In genomic region chr9:44391466-44391865, GRCm38 (mm10) we compare ENCODE assay signal across 8 mouse cellular contexts. TPM values are rescaled to one million over a fixed set of nuclear protein-coding genes. Genes with fewer than 3 reads are reported as not detected.
DNase-seq lines count a peak whose midpoint lies in the region; ATAC-seq lines count a peak whose summit lies in the region.

No protein-coding gene starts in this region.

- H3K4me1 ChIP-seq in embryonic facial prominence, embryonic 14.5 days (ENCODE audit: control insufficient read depth, insufficient read depth, low read length) = no peaks in the 10 kb centered on the region
- no peaks in the 10 kb centered on the region for H3K4me1 ChIP-seq in hindbrain, embryonic 14.5 days (replicated peaks; ENCODE audit: control insufficient read depth, insufficient read depth, low read length)
- peaks cover 5% of the 10 kb centered on the region for H3K4me1 ChIP-seq in midbrain, embryonic 10.5 days

- H3K4me3 ChIP-seq in embryonic facial prominence, embryonic 14.5 days (ENCODE audit: low read depth, low read length) = no peak overlapping the region
- H3K4me3 ChIP-seq in hindbrain, embryonic 14.5 days (replicated peaks; ENCODE audit: low read length) = no peak overlapping the region
- H3K4me3 ChIP-seq in midbrain, embryonic 10.5 days = no peak overlapping the region

- ATAC-seq in frontal cortex, adult (ENCODE audit: low TSS enrichment) = peak; percentile 51; the same call in 1 of the 2 replicates
- ATAC-seq in embryonic facial prominence, embryonic 14.5 days (ENCODE audit: low read depth) = no peak
- 0 out of 2 replicates have a peak, but pooled peaks have one; percentile 22 for ATAC-seq in hindbrain, embryonic 14.5 days (ENCODE audit: low FRiP score)

- no peak overlapping the region for H3K4me2 ChIP-seq in embryonic facial prominence, embryonic 14.5 days (ENCODE audit: low read depth, low read length)
- no peak overlapping the region for H3K4me2 ChIP-seq in hindbrain, embryonic 14.5 days (replicated peaks)

- WGBS in embryonic facial prominence, embryonic 14.5 days = 36% methylated on average over 4 of the region's 4 CpGs
- 36% methylated on average over 4 of the region's 4 CpGs for WGBS in hindbrain, embryonic 14.5 days
- WGBS in midbrain, embryonic 10.5 days = 47% methylated on average over 4 of the region's 4 CpGs

- no peaks in the 10 kb centered on the region for H3K9me3 ChIP-seq in embryonic facial prominence, embryonic 14.5 days (ENCODE audit: control insufficient read depth, low read length)
- H3K9me3 ChIP-seq in hindbrain, embryonic 14.5 days (ENCODE audit: control insufficient read depth, low read length) = no peaks in the 10 kb centered on the region
- H3K9me3 ChIP-seq in midbrain, embryonic 10.5 days (replicated peaks) = no peaks in the 10 kb centered on the region

- H3K9ac ChIP-seq in embryonic facial prominence, embryonic 14.5 days (ENCODE audit: low read depth, low read length) = no peak overlapping the region
- no peak overlapping the region for H3K9ac ChIP-seq in hindbrain, embryonic 14.5 days

- peaks cover 54% of the 10 kb centered on the region for H3K36me3 ChIP-seq in embryonic facial prominence, embryonic 14.5 days (ENCODE audit: control insufficient read depth, insufficient read depth, low read length)
- peaks cover 60% of the 10 kb centered on the region for H3K36me3 ChIP-seq in hindbrain, embryonic 14.5 days (replicated peaks; ENCODE audit: control insufficient read depth, insufficient read depth)
- peaks cover 66% of the 10 kb centered on the region for H3K36me3 ChIP-seq in midbrain, embryonic 10.5 days

- no peak overlapping the region for H3K27ac ChIP-seq in embryonic facial prominence, embryonic 14.5 days (replicated peaks; ENCODE audit: low read depth, low read length)
- no peak overlapping the region for H3K27ac ChIP-seq in hindbrain, embryonic 14.5 days
- H3K27ac ChIP-seq in midbrain, embryonic 10.5 days (replicated peaks) = no peak overlapping the region

- intact Hi-C loops in left cerebral cortex, postnatal 36 days (cut with DNase I) = loop anchor here (5.0 to 10.0 kb wide), 2 partner anchors 264 to 407 kb away; no protein-coding TSS in a partner anchor

- no peak for DNase-seq in frontal cortex, postnatal 10 days (ENCODE audit: low spot score in 2 of 2)
- DNase-seq in adrenal gland, postnatal 10 days = peak; percentile 86
- DNase-seq in embryonic facial prominence, embryonic 14.5 days (ENCODE audit: low spot score) = peak; percentile 57
- DNase-seq in hindbrain, embryonic 14.5 days (ENCODE audit: low spot score) = peak; percentile 74
- DNase-seq in left cerebral cortex, postnatal 36 days (ENCODE audit: low spot score in 2 of 2) = peak; percentile 33 to 46
- DNase-seq in midbrain, embryonic 10.5 days (ENCODE audit: low spot score) = peak; percentile 68
- peak; percentile 70 to 89 for DNase-seq in spleen, postnatal 10 days (ENCODE audit: low spot score in 2 of 2)

- no peaks in the 10 kb centered on the region for H3K27me3 ChIP-seq in embryonic facial prominence, embryonic 14.5 days (replicated peaks; ENCODE audit: control insufficient read depth, insufficient read depth, low read length)
- H3K27me3 ChIP-seq in hindbrain, embryonic 14.5 days (ENCODE audit: control insufficient read depth, insufficient read depth, low read length) = no peaks in the 10 kb centered on the region
- H3K27me3 ChIP-seq in midbrain, embryonic 10.5 days (ENCODE audit: low read depth, poor library complexity, severe bottlenecking) = no peaks in the 10 kb centered on the region

RNA-seq across cellular contexts. Expression of gene Slc37a4, which starts 5.2 kb away (rescaled TPM):
- 10 to 100 TPM; 30.6 to 44.8 TPM for total RNA-seq in adrenal gland, postnatal 10 days (2021)
- polyA plus RNA-seq in embryonic facial prominence, embryonic 14.5 days (2014; fragmentation: Nextera tagmentation; extraction: Ambion mirVana) = 19.0 and 20.1 TPM in 2 replicates
- 65.2 and 65.8 TPM in 2 replicates for polyA plus RNA-seq in hindbrain, embryonic 14.5 days (2014; fragmentation: Nextera tagmentation; extraction: Ambion mirVana)
- 10 to 100 TPM; 27.6 to 33.4 TPM for total RNA-seq in left cerebral cortex, postnatal 36 days (2021)
- 17.2 and 20.5 TPM in 2 replicates for polyA plus RNA-seq in midbrain, embryonic 10.5 days (2016; fragmentation: Nextera tagmentation; extraction: Ambion mirVana)

RNA-seq across cellular contexts. Expression of gene Hyou1, which starts 12.2 kb away (rescaled TPM):
- 100 to 1,000 TPM in 1 of 2 experiments, 10 to 100 TPM in 1; 97.2 to 121 TPM for total RNA-seq in adrenal gland, postnatal 10 days (2021)
- 29.6 and 30.0 TPM in 2 replicates for polyA plus RNA-seq in embryonic facial prominence, embryonic 14.5 days (2014; fragmentation: Nextera tagmentation; extraction: Ambion mirVana)
- 25.0 and 27.8 TPM in 2 replicates for polyA plus RNA-seq in hindbrain, embryonic 14.5 days (2014; fragmentation: Nextera tagmentation; extraction: Ambion mirVana)
- total RNA-seq in left cerebral cortex, postnatal 36 days (2021) = 100 to 1,000 TPM; 113 to 146 TPM
- polyA plus RNA-seq in midbrain, embryonic 10.5 days (2016; fragmentation: Nextera tagmentation; extraction: Ambion mirVana) = 40.2 and 42.1 TPM in 2 replicates

RNA-seq across cellular contexts. Expression of gene Rps25, which starts 15.5 kb away (rescaled TPM):
- 1,000 to 10,000 TPM; 1,303 to 1,311 TPM for total RNA-seq in adrenal gland, postnatal 10 days (2021)
- 2,445 and 2,627 TPM in 2 replicates for polyA plus RNA-seq in embryonic facial prominence, embryonic 14.5 days (2014; fragmentation: Nextera tagmentation; extraction: Ambion mirVana)
- 1,177 and 1,438 TPM in 2 replicates for polyA plus RNA-seq in hindbrain, embryonic 14.5 days (2014; fragmentation: Nextera tagmentation; extraction: Ambion mirVana)
- 100 to 1,000 TPM; 631 to 695 TPM for total RNA-seq in left cerebral cortex, postnatal 36 days (2021)
- 1,926 and 2,208 TPM in 2 replicates for polyA plus RNA-seq in midbrain, embryonic 10.5 days (2016; fragmentation: Nextera tagmentation; extraction: Ambion mirVana)

RNA-seq across cellular contexts. Expression of gene Trappc4, which starts 15.9 kb away (rescaled TPM):
- total RNA-seq in adrenal gland, postnatal 10 days (2021) = 10 to 100 TPM; 65.4 to 70.9 TPM
- 130 and 133 TPM in 2 replicates for polyA plus RNA-seq in embryonic facial prominence, embryonic 14.5 days (2014; fragmentation: Nextera tagmentation; extraction: Ambion mirVana)
- 289 and 299 TPM in 2 replicates for polyA plus RNA-seq in hindbrain, embryonic 14.5 days (2014; fragmentation: Nextera tagmentation; extraction: Ambion mirVana)
- 10 to 100 TPM; 67.0 to 69.5 TPM for total RNA-seq in left cerebral cortex, postnatal 36 days (2021)
- 216 and 244 TPM in 2 replicates for polyA plus RNA-seq in midbrain, embryonic 10.5 days (2016; fragmentation: Nextera tagmentation; extraction: Ambion mirVana)

RNA-seq across cellular contexts. Expression of gene Ccdc84, which starts 26.9 kb away (rescaled TPM):
- 10 to 100 TPM; 15.4 to 20.7 TPM for total RNA-seq in adrenal gland, postnatal 10 days (2021)
- polyA plus RNA-seq in embryonic facial prominence, embryonic 14.5 days (2014; fragmentation: Nextera tagmentation; extraction: Ambion mirVana) = 19.4 and 23.6 TPM in 2 replicates
- 23.3 and 28.2 TPM in 2 replicates for polyA plus RNA-seq in hindbrain, embryonic 14.5 days (2014; fragmentation: Nextera tagmentation; extraction: Ambion mirVana)
- 10 to 100 TPM; 17.6 to 20.7 TPM for total RNA-seq in left cerebral cortex, postnatal 36 days (2021)
- 25.4 and 29.9 TPM in 2 replicates for polyA plus RNA-seq in midbrain, embryonic 10.5 days (2016; fragmentation: Nextera tagmentation; extraction: Ambion mirVana)

Comparison
In these comparisons a context has a peak if more than half of its experiments do, and no peak if none do; other contexts are left out.
1. DNase-seq: peak in adrenal gland, postnatal 10 days (single experiment), embryonic facial prominence, embryonic 14.5 days (single experiment), hindbrain, embryonic 14.5 days (single experiment), left cerebral cortex, postnatal 36 days (2 of 2), midbrain, embryonic 10.5 days (single experiment) and spleen, postnatal 10 days (2 of 2); none in frontal cortex, postnatal 10 days (0 of 2).